Mouse (Mus musculus) kidney, adult 2 months (tissue): Measurements from ENCODE around the gene Fbxo4.

Experiments used
- CTCF ChIP-seq: fragments of 200-500 bp; conservative IDR thresholded peaks from 2 replicates; pipeline ENCODE4 v1.5.1; 2011; ENCODE audit warnings: low read depth, mild to moderate bottlenecking, control low read depth, low read length, moderate library complexity, mixed read lengths; ENCODE audit not compliant: insufficient read depth, insufficient read length
- POLR2A ChIP-seq: fragments of 200-500 bp; IDR thresholded peaks from one replicate; pipeline ENCODE4 v1.6.1; 2011; ENCODE audit warnings: low read depth, low read length, control low read depth

GRCm38 (mm10) chr15:3936056-3936455, 43.3 kb downstream of the Fbxo4 start:
- TF ChIP-seq CTCF (no peak), POLR2A (no peak)
